28 mouse cellular contexts compared by ENCODE assay signal in the genomic region with DNA sequence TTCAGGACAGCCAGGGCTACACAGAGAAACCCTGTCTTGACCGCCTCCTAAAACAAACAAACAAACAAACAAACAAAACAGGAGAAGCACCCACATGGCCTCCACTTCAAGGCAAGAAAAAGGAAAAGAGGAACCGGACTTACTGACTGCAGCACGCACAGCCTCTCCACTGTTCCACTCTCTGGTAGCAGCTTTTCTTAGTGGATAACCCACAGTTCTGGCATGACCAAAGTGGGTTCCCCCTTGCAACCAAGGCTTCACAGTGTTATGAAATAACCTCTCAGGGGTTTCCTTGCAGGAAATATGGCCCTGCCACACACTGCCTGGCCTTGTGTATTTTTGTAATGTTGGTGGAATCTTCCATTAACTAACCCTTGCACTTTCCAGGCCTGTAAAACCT. TPM values are rescaled to one million over a fixed set of nuclear protein-coding genes. Genes with fewer than 3 reads are reported as not detected.
DNase-seq lines count a peak whose midpoint lies in the region; ATAC-seq and TF ChIP-seq lines count a peak whose summit lies in the region.
"Had no signal": no experiment of that assay in that cellular context is flagged by ENCODE, and none has a peak within 500 bp of the region (broad histone marks: within the 10 kb centered on the region; RNA-seq: fewer than 3 reads in every experiment).

No protein-coding gene starts in this region.

- H3K9me3 ChIP-seq in liver, embryonic 12.5 days (replicated peaks), result no peaks in the 10 kb centered on the region
- H3K9me3 ChIP-seq in intestine, embryonic 16.5 days (ENCODE audit: control insufficient read depth, low read length), result no peaks in the 10 kb centered on the region
- H3K9me3 ChIP-seq: embryonic facial prominence, embryonic 15.5 days; heart, embryonic 10.5 days had no signal

- no peak for ATAC-seq in liver, embryonic 12.5 days
- peak; percentile 69 for ATAC-seq in common myeloid progenitor, adult 5-6 weeks (replicated peaks; ENCODE audit: low read depth, poor library complexity, severe bottlenecking)
- ATAC-seq in intestine, embryonic 16.5 days, result peak; percentile 1; the same call in 1 of the 2 replicates
- peak; percentile 74 for ATAC-seq in megakaryocyte progenitor cell, adult 5-6 weeks (replicated peaks; ENCODE audit: poor library complexity)
- ATAC-seq: forebrain, embryonic 14.5 days had no signal

- H3K79me2 ChIP-seq in liver, adult 2 months (ENCODE audit: control insufficient read depth, insufficient read depth, low read length), result peaks cover 6% of the 10 kb centered on the region; the same call in 1 of the 2 replicates

- no peaks in the 10 kb centered on the region for H3K27me3 ChIP-seq in liver, adult 2 months (ENCODE audit: control insufficient read depth, insufficient read depth, low read length)
- H3K27me3 ChIP-seq in liver, embryonic 12.5 days (replicated peaks), result peaks cover 39% of the 10 kb centered on the region
- 0 out of 2 replicates have a peak, but pooled peaks cover 2% of the 10 kb centered on the region for H3K27me3 ChIP-seq in intestine, embryonic 16.5 days (replicated peaks; ENCODE audit: control insufficient read depth, insufficient read depth, low read length)

- no peaks in the 10 kb centered on the region for H3K36me3 ChIP-seq in liver, adult 2 months (ENCODE audit: control insufficient read depth, insufficient read depth, low read length)
- no peaks in the 10 kb centered on the region for H3K36me3 ChIP-seq in liver, embryonic 12.5 days
- H3K36me3 ChIP-seq in intestine, embryonic 16.5 days (ENCODE audit: control insufficient read depth, insufficient read depth, low read length), result no peaks in the 10 kb centered on the region
- H3K36me3 ChIP-seq: embryonic facial prominence, embryonic 15.5 days; forebrain, embryonic 10.5 days; heart, embryonic 10.5 days; hindbrain, embryonic 13.5 days had no signal

- no peak overlapping the region for H3K4me2 ChIP-seq in liver, embryonic 12.5 days
- H3K4me2 ChIP-seq in intestine, embryonic 16.5 days (ENCODE audit: low read depth, low read length), result no peak overlapping the region
- H3K4me2 ChIP-seq: embryonic facial prominence, embryonic 15.5 days; hindbrain, embryonic 13.5 days had no signal

- TF ChIP-seq CTCF in liver, adult 2 months (IDR thresholded peaks at IDR 0.05; ENCODE audit: low read depth, low read length), result no peak

- peak overlapping the region; percentile 39 for H3K9ac ChIP-seq in liver, adult 2 months (ENCODE audit: low read depth, low read length)
- H3K9ac ChIP-seq in liver, embryonic 12.5 days, result no peak overlapping the region
- no peak overlapping the region for H3K9ac ChIP-seq in intestine, embryonic 16.5 days (ENCODE audit: low read depth, low read length)
- H3K9ac ChIP-seq: embryonic facial prominence, embryonic 15.5 days; hindbrain, embryonic 13.5 days had no signal

- H3K4me1 ChIP-seq in liver, adult 2 months (ENCODE audit: control insufficient read depth, insufficient read depth, low read length), result peaks cover 42% of the 10 kb centered on the region
- peaks cover 11% of the 10 kb centered on the region for H3K4me1 ChIP-seq in liver, embryonic 12.5 days
- H3K4me1 ChIP-seq in intestine, embryonic 16.5 days (ENCODE audit: control insufficient read depth, insufficient read depth, low read length), result peaks cover 14% of the 10 kb centered on the region; the same call in 1 of the 2 replicates

- no peak for TF ChIP-seq POLR2A in liver, adult 2 months (IDR thresholded peaks at IDR 0.05; ENCODE audit: extremely low read depth, insufficient read depth, low read length)

- DNase-seq in liver, adult 2 months (ENCODE audit: extremely low read depth, low read depth, low spot score), result no peak
- no peak for DNase-seq in right cerebral cortex, postnatal 36 days (ENCODE audit: low spot score in 2 of 2)
- no peak for DNase-seq in thymus, adult 18-20 months
- DNase-seq in embryo, embryonic 10 days (ENCODE audit: low spot score), result no peak
- DNase-seq: adrenal gland, postnatal 14 days; cerebellum, adult 18-20 months; cerebellum, adult 9-11 months; cerebellum, postnatal 36 days; embryo, embryonic 11 days; gastrocnemius, postnatal 36 days; heart, adult 18-20 months; heart, postnatal 10 days; heart, postnatal 4 days had no signal

- peak overlapping the region; percentile 17 for H3K4me3 ChIP-seq in liver, adult 2 months (ENCODE audit: insufficient read depth, low read depth, low read length)
- no peak overlapping the region for H3K4me3 ChIP-seq in liver, embryonic 12.5 days
- no peak overlapping the region for H3K4me3 ChIP-seq in intestine, embryonic 16.5 days (ENCODE audit: low read length)
- H3K4me3 ChIP-seq: embryonic facial prominence, embryonic 15.5 days; erythroblast, embryonic 14.5 days; forebrain, embryonic 10.5 days; heart, embryonic 10.5 days; hindbrain, embryonic 13.5 days had no signal

- 44% methylated on average over 3 of the region's 3 CpGs for WGBS in liver, adult 2 months
- WGBS in liver, embryonic 12.5 days (ENCODE audit: insufficient replicate concordance), result 62% methylated on average over 3 of the region's 3 CpGs
- WGBS in intestine, embryonic 16.5 days, result 90% methylated on average over 3 of the region's 3 CpGs

- peak overlapping the region; percentile 98 for H3K27ac ChIP-seq in liver, adult 2 months (replicated peaks; ENCODE audit: insufficient read depth, low read depth, low read length)
- no peak overlapping the region for H3K27ac ChIP-seq in liver, embryonic 12.5 days
- H3K27ac ChIP-seq in intestine, embryonic 16.5 days (ENCODE audit: low read length), result peak overlapping the region; percentile 65; the same call in 1 of the 2 replicates
- H3K27ac ChIP-seq: embryonic facial prominence, embryonic 15.5 days; forebrain, embryonic 10.5 days; heart, embryonic 10.5 days; hindbrain, embryonic 13.5 days had no signal

RNA-seq across cellular contexts. Expression of gene 2810459M11Rik, which starts 4.8 kb away (rescaled TPM):
- 39.0 and 44.0 TPM in 2 replicates for total RNA-seq in liver, adult 2 months (2014; rRNA removed)
- 54.1 and 66.2 TPM in 2 replicates for polyA plus RNA-seq in liver, adult 2 months (2012; rRNA removed)
- polyA plus RNA-seq in liver, embryonic 12.5 days (2016; fragmentation: Nextera tagmentation; extraction: Ambion mirVana), result 21.8 and 22.3 TPM in 2 replicates
- 0.23 TPM in 1 of 2 replicates, not detected in the other for total RNA-seq in common myeloid progenitor, adult 5-6 weeks (2017)
- polyA plus RNA-seq in intestine, embryonic 16.5 days (2015; fragmentation: Nextera tagmentation; extraction: Ambion mirVana), result 4.3 and 4.4 TPM in 2 replicates
- total RNA-seq in megakaryocyte progenitor cell, adult 5-6 weeks (2015), result not detected in 2 replicates
- not detected in 2 replicates for total RNA-seq in megakaryocyte progenitor cell, adult 5-6 weeks (2017)
- total RNA-seq: gastrocnemius, adult 8-10 months; gastrocnemius, postnatal 36 days; heart, adult 18-20 months; heart, postnatal 10 days; heart, postnatal 4 days; MEL had no signal
- polyA plus RNA-seq: C2C12 had no signal

RNA-seq across cellular contexts. Expression of gene Psmd1, which starts 23.4 kb away (rescaled TPM):
- total RNA-seq in liver, adult 2 months (2014; rRNA removed), result 81.6 and 85.1 TPM in 2 replicates
- polyA plus RNA-seq in liver, adult 2 months (2012; rRNA removed), result 57.3 and 61.3 TPM in 2 replicates
- 167 and 168 TPM in 2 replicates for polyA plus RNA-seq in liver, embryonic 12.5 days (2016; fragmentation: Nextera tagmentation; extraction: Ambion mirVana)
- total RNA-seq in common myeloid progenitor, adult 5-6 weeks (2017), result 157 and 173 TPM in 2 replicates
- polyA plus RNA-seq in intestine, embryonic 16.5 days (2015; fragmentation: Nextera tagmentation; extraction: Ambion mirVana), result 135 and 144 TPM in 2 replicates
- 94.8 and 129 TPM in 2 replicates for total RNA-seq in megakaryocyte progenitor cell, adult 5-6 weeks (2015)
- total RNA-seq in megakaryocyte progenitor cell, adult 5-6 weeks (2017), result 156 and 166 TPM in 2 replicates

RNA-seq across cellular contexts. Expression of gene Spata3, which starts 24.2 kb away (rescaled TPM):
- total RNA-seq in liver, adult 2 months (2014; rRNA removed), result not detected in 2 replicates
- polyA plus RNA-seq in liver, adult 2 months (2012; rRNA removed), result not detected in 2 replicates
- 0.19 TPM in 1 of 2 replicates, not detected in the other for polyA plus RNA-seq in liver, embryonic 12.5 days (2016; fragmentation: Nextera tagmentation; extraction: Ambion mirVana)
- total RNA-seq in common myeloid progenitor, adult 5-6 weeks (2017), result not detected in 2 replicates
- not detected in 2 replicates for polyA plus RNA-seq in intestine, embryonic 16.5 days (2015; fragmentation: Nextera tagmentation; extraction: Ambion mirVana)
- total RNA-seq in megakaryocyte progenitor cell, adult 5-6 weeks (2015), result not detected in 2 replicates
- total RNA-seq in megakaryocyte progenitor cell, adult 5-6 weeks (2017), result not detected in 2 replicates
- total RNA-seq: adrenal gland, postnatal 14 days; gastrocnemius, adult 8-10 months; gastrocnemius, postnatal 36 days; heart, adult 18-20 months; heart, postnatal 10 days; heart, postnatal 4 days; MEL had no signal
- polyA plus RNA-seq: C2C12; embryonic facial prominence, embryonic 11.5 days; embryonic facial prominence, embryonic 15.5 days; erythroblast, embryonic 14.5 days; forebrain, embryonic 10.5 days; forebrain, embryonic 14.5 days; heart, embryonic 10.5 days; heart, embryonic 14.5 days had no signal

Comparison
In these comparisons a context has a peak if more than half of its experiments do, and no peak if none do; other contexts are left out.
1. RNA of gene 2810459M11Rik, which starts 4.8 kb away (total RNA-seq): 39.0 to 44.0 TPM in liver, adult 2 months; 0.23 TPM in common myeloid progenitor, adult 5-6 weeks and not detected in megakaryocyte progenitor cell, adult 5-6 weeks; every median in the first group is over 10 times any median in the second.